ENCODE assay signal across 8 mouse cellular contexts in the genomic region with DNA sequence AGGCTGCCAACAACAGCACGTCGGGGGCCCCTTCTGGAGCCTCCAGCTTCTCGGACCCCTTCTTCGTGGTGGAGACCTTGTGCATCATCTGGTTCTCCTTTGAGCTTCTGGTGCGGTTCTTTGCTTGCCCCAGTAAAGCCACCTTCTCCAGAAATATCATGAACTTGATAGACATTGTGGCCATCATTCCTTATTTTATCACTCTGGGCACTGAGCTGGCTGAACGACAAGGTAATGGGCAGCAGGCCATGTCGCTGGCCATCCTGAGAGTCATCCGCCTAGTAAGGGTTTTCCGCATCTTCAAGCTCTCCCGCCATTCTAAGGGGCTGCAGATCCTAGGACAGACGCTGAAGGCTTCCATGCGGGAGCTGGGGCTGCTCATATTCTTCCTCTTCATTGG. TPM values are rescaled to one million over a fixed set of nuclear protein-coding genes. Genes with fewer than 3 reads are reported as not detected.
DNase-seq lines count a peak whose midpoint lies in the region; ATAC-seq and TF ChIP-seq lines count a peak whose summit lies in the region.

No protein-coding gene starts in this region.

- 57% methylated on average over 12 of the region's 12 CpGs for WGBS in kidney, postnatal 0 days
- 57% methylated on average over 12 of the region's 12 CpGs for WGBS in embryonic facial prominence, embryonic 11.5 days
- WGBS in intestine, embryonic 16.5 days = 46% methylated on average over 12 of the region's 12 CpGs
- WGBS in neural tube, embryonic 15.5 days = 43% methylated on average over 12 of the region's 12 CpGs

- no peak for ATAC-seq in kidney, postnatal 0 days (replicated peaks; ENCODE audit: low FRiP score, low read depth)
- no peak for ATAC-seq in embryonic facial prominence, embryonic 11.5 days (replicated peaks; ENCODE audit: insufficient number of reproducible peaks, low FRiP score, low TSS enrichment, low read depth)
- no peak for ATAC-seq in intestine, embryonic 16.5 days
- ATAC-seq in neural tube, embryonic 15.5 days (ENCODE audit: low FRiP score) = no peak
- no peak for ATAC-seq in megakaryocyte progenitor cell, adult 5-6 weeks (replicated peaks; ENCODE audit: poor library complexity)

- no peak overlapping the region for H3K9ac ChIP-seq in kidney, postnatal 0 days (ENCODE audit: low read depth, low read length)
- no peak overlapping the region; the same call in none of the 2 replicates for H3K9ac ChIP-seq in embryonic facial prominence, embryonic 11.5 days (replicated peaks; ENCODE audit: low read length)
- no peak overlapping the region for H3K9ac ChIP-seq in intestine, embryonic 16.5 days (ENCODE audit: low read depth, low read length)
- H3K9ac ChIP-seq in neural tube, embryonic 15.5 days (replicated peaks) = peak overlapping the region; percentile 83

- H3K4me3 ChIP-seq in kidney, postnatal 0 days (replicated peaks; ENCODE audit: low read depth, low read length) = peak overlapping the region; percentile 62
- peak overlapping the region; percentile 82 for H3K4me3 ChIP-seq in E14TG2a.4 (replicated peaks; ENCODE audit: low read length)
- H3K4me3 ChIP-seq in embryonic facial prominence, embryonic 11.5 days (ENCODE audit: low read depth, low read length) = peak overlapping the region; percentile 66
- peak overlapping the region; percentile 71 for H3K4me3 ChIP-seq in intestine, embryonic 16.5 days (ENCODE audit: low read length)
- peak overlapping the region; percentile 69 for H3K4me3 ChIP-seq in neural tube, embryonic 15.5 days (replicated peaks)

- no peaks in the 10 kb centered on the region for H3K9me3 ChIP-seq in kidney, postnatal 0 days (replicated peaks; ENCODE audit: low read length)
- H3K9me3 ChIP-seq in E14TG2a.4 (ENCODE audit: low read length) = peaks cover 4% of the 10 kb centered on the region; the same call in 1 of the 2 replicates
- no peaks in the 10 kb centered on the region for H3K9me3 ChIP-seq in embryonic facial prominence, embryonic 11.5 days (replicated peaks; ENCODE audit: control insufficient read depth, low read length)
- no peaks in the 10 kb centered on the region for H3K9me3 ChIP-seq in intestine, embryonic 16.5 days (ENCODE audit: control insufficient read depth, low read length)
- H3K9me3 ChIP-seq in neural tube, embryonic 15.5 days (replicated peaks) = no peaks in the 10 kb centered on the region

- no peak for TF ChIP-seq CTCF in kidney, postnatal 0 days (IDR thresholded peaks at IDR 0.05; ENCODE audit: low read depth)
- TF ChIP-seq CTCF in E14TG2a.4 (conservative IDR thresholded peaks at IDR 0.05; ENCODE audit: low read length) = no peak

- H3K27me3 ChIP-seq in kidney, postnatal 0 days (ENCODE audit: insufficient read depth, low read length) = peaks cover 5% of the 10 kb centered on the region
- peaks cover 59% of the 10 kb centered on the region for H3K27me3 ChIP-seq in E14TG2a.4 (ENCODE audit: insufficient read depth, low read length)
- no peaks in the 10 kb centered on the region for H3K27me3 ChIP-seq in embryonic facial prominence, embryonic 11.5 days (ENCODE audit: control insufficient read depth, insufficient read depth, low read length)
- peaks cover 13% of the 10 kb centered on the region for H3K27me3 ChIP-seq in intestine, embryonic 16.5 days (replicated peaks; ENCODE audit: control insufficient read depth, insufficient read depth, low read length)
- H3K27me3 ChIP-seq in neural tube, embryonic 15.5 days (replicated peaks) = no peaks in the 10 kb centered on the region

- H3K4me2 ChIP-seq in kidney, postnatal 0 days (ENCODE audit: low read length) = peak overlapping the region; percentile 98
- peak overlapping the region; percentile 96 for H3K4me2 ChIP-seq in embryonic facial prominence, embryonic 11.5 days (ENCODE audit: low read depth, low read length)
- peak overlapping the region; percentile 98; the same call in 1 of the 2 replicates for H3K4me2 ChIP-seq in intestine, embryonic 16.5 days (ENCODE audit: low read depth, low read length)
- H3K4me2 ChIP-seq in neural tube, embryonic 15.5 days = peak overlapping the region; percentile 86

- H3K4me1 ChIP-seq in kidney, postnatal 0 days (replicated peaks; ENCODE audit: insufficient read depth, low read length) = no peaks in the 10 kb centered on the region
- H3K4me1 ChIP-seq in E14TG2a.4 (replicated peaks; ENCODE audit: low read depth, low read length) = peaks cover 15% of the 10 kb centered on the region
- H3K4me1 ChIP-seq in embryonic facial prominence, embryonic 11.5 days (ENCODE audit: control insufficient read depth, insufficient read depth, low read length) = no peaks in the 10 kb centered on the region
- peaks cover 4% of the 10 kb centered on the region for H3K4me1 ChIP-seq in intestine, embryonic 16.5 days (ENCODE audit: control insufficient read depth, insufficient read depth, low read length)
- peaks cover 49% of the 10 kb centered on the region for H3K4me1 ChIP-seq in neural tube, embryonic 15.5 days

- no peaks in the 10 kb centered on the region for H3K36me3 ChIP-seq in kidney, postnatal 0 days (ENCODE audit: insufficient read depth, low read length)
- no peaks in the 10 kb centered on the region for H3K36me3 ChIP-seq in E14TG2a.4 (ENCODE audit: insufficient read depth, low read length)
- H3K36me3 ChIP-seq in embryonic facial prominence, embryonic 11.5 days (replicated peaks; ENCODE audit: control insufficient read depth, insufficient read depth, low read depth, low read length) = no peaks in the 10 kb centered on the region
- H3K36me3 ChIP-seq in intestine, embryonic 16.5 days (ENCODE audit: control insufficient read depth, insufficient read depth, low read length) = no peaks in the 10 kb centered on the region
- H3K36me3 ChIP-seq in neural tube, embryonic 15.5 days = no peaks in the 10 kb centered on the region

- H3K27ac ChIP-seq in kidney, postnatal 0 days = no peak overlapping the region
- no peak overlapping the region for H3K27ac ChIP-seq in embryonic facial prominence, embryonic 11.5 days (replicated peaks; ENCODE audit: low read depth, low read length)
- no peak overlapping the region for H3K27ac ChIP-seq in intestine, embryonic 16.5 days (ENCODE audit: low read length)
- no peak overlapping the region for H3K27ac ChIP-seq in neural tube, embryonic 15.5 days (replicated peaks)

- DNase-seq in kidney, postnatal 0 days (ENCODE audit: low spot score) = no peak
- DNase-seq in kidney, adult 8-10 months = no peak
- DNase-seq in embryonic facial prominence, embryonic 11.5 days (ENCODE audit: low spot score) = no peak
- DNase-seq in kidney, adult 9 months = no peak

RNA-seq across cellular contexts. Expression of gene Kcna3, which starts 1.1 kb away (rescaled TPM):
- polyA plus RNA-seq in kidney, postnatal 0 days (2015; fragmentation: Nextera tagmentation; extraction: Ambion mirVana) = 0.59 and 0.73 TPM in 2 replicates
- 1.9 and 2.3 TPM in 2 replicates for polyA plus RNA-seq in embryonic facial prominence, embryonic 11.5 days (2014; fragmentation: Nextera tagmentation; extraction: Ambion mirVana)
- polyA plus RNA-seq in intestine, embryonic 16.5 days (2015; fragmentation: Nextera tagmentation; extraction: Ambion mirVana) = 0.73 and 0.88 TPM in 2 replicates
- polyA plus RNA-seq in neural tube, embryonic 15.5 days (2015; fragmentation: Nextera tagmentation; extraction: Ambion mirVana) = 7.9 and 9.2 TPM in 2 replicates
- 11.6 and 11.9 TPM in 2 replicates for total RNA-seq in megakaryocyte progenitor cell, adult 5-6 weeks (2015)
- total RNA-seq in megakaryocyte progenitor cell, adult 5-6 weeks (2017) = 2.3 and 5.4 TPM in 2 replicates
